Mouse (Mus musculus) layer of hippocampus, postnatal 14 days (tissue): Measurements from ENCODE around the gene Rbl2. TPM values are rescaled to one million over a fixed set of nuclear protein-coding genes. Genes with fewer than 3 reads are reported as not detected.

Experiments used
- DNase-seq, 2 experiments: peaks; one replicate each; pipeline ENCODE4 v3.0.0; 2021 to 2022; ENCODE audit warnings: low spot score in 2 of 2, mixed read lengths in 1 of 2
- total RNA-seq, 2 experiments: library from RNA; stranded (reverse); gene quantifications; 2 replicates each; pipeline ENCODE4 v1.2.3; 2021

Rbl2 gene
- total RNA-seq, 2 experiments from 2014 or later = 32.1 to 34.6 TPM

- DNase-seq = peak in 1 of 2 experiments; percentile 24
Measured at GRCm38 (mm10) chr8:91159959-91160800, 90.3 kb downstream of the Rbl2 start.

- DNase-seq = no peak
Measured at GRCm38 (mm10) chr8:91170152-91170551, 100.3 kb downstream of the Rbl2 start.

GRCm38 (mm10) chr8:91170914-91171313 lies 101.1 kb downstream of the Rbl2 start:
- peak; percentile 24 to 69 for DNase-seq

GRCm38 (mm10) chr8:91171605-91172004 lies 101.7 kb downstream of the Rbl2 start:
- DNase-seq = no peak

Other genes starting within 250 kb of the Rbl2 start
- gene Chd9, start 241.7 kb upstream of the Rbl2 start, total RNA-seq = 100 to 1,000 TPM; 233 to 237 TPM
- gene Aktip, start 129.9 kb downstream of the Rbl2 start, total RNA-seq = 10 to 100 TPM; 62.6 to 65.3 TPM
- 10 to 100 TPM; 21.0 to 21.9 TPM for gene Rpgrip1l, start 243.2 kb downstream of the Rbl2 start, total RNA-seq
- gene Fto, start 243.5 kb downstream of the Rbl2 start, total RNA-seq = 100 to 1,000 TPM; 123 to 127 TPM